Mouse (Mus musculus): ENCODE data around the gene 4930435E12Rik.
"Not testable (repeated sequence)": the region's sequence is repeated elsewhere in the genome, so short reads cannot be mapped to it uniquely, and the experiment has no call there.

4930435E12Rik gene

GRCm38 (mm10) chr16:38828649-38829048 is at the start of gene 4930435E12Rik:
Gene 4930435E12Rik (minus strand): TSS chr16:38828749.
- DNase-seq (ENCODE audit: low spot score in 2 of 2) = no peak

- DNase-seq (ENCODE audit: low spot score in 2 of 2) = no peak
Measured at GRCm38 (mm10) chr16:38874481-38874880, 45.9 kb upstream of the 4930435E12Rik start.

GRCm38 (mm10) chr16:38873231-38873630 is 44.7 kb upstream of the 4930435E12Rik start:
- DNase-seq (ENCODE audit: low spot score in 2 of 2) = no peak

GRCm38 (mm10) chr16:38864358-38864757 is 35.8 kb upstream of the 4930435E12Rik start:
- no peak for DNase-seq (ENCODE audit: low spot score in 2 of 2)

GRCm38 (mm10) chr16:38860548-38860947 is 32.0 kb upstream of the 4930435E12Rik start:
- DNase-seq (ENCODE audit: low spot score in 2 of 2) = no peak

DNA sequence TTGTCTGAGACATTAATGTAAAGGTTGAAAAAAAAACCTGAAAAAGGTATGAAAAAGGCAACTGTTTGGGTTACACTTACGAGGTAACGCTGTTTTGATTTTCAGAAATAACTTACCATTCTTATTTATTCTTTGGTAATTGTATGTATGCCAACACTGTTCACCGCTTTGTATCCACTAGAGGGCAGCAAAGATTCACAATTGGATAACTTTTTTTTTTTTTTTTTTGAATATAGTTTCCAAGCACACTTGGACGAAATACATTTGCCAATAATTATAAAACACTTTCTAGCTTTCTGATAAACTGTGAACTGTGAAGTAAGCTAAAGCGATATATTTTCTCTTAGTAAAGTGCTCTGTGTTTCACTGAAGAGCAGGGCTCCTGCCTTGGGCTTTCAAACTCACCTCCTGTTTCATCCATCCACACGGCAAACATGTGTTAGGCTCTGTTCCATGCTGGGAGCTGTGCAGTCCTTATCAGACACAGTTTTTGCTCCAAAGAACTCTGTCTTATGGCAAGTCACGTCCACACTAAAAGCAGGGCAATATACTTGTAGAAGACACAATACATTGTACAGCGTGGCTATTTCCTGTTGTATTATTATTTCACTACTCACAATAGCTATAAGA is 29.7 kb upstream of the 4930435E12Rik start:
- DNase-seq (ENCODE audit: low spot score in 2 of 2) = peak in 1 of 2 experiments; percentile 23

GRCm38 (mm10) chr16:38812521-38812920 is 16.0 kb downstream of the 4930435E12Rik start:
- peak; percentile 18 to 62 for DNase-seq (ENCODE audit: low spot score in 2 of 2)

DNA sequence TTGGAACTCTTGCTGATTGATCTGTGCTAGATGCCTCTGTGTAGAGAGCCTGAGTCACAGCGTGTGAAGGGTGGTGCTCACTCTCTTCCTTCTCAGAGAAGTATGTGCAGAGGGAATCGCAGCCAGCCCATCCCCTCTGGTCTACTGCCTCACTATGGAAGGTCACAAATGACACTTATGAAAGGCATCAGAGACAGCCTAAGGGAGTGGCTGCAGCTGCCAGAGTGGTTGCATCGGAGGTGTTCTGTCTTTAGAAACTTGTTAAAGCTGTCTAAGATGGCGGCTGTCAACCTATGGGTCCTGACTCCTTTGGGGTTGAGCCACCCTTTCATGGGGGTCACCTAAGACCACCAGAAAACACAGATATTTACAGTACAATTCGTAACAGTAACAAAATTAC is 18.4 kb downstream of the 4930435E12Rik start:
- DNase-seq (ENCODE audit: low spot score in 2 of 2) = no peak

DNA sequence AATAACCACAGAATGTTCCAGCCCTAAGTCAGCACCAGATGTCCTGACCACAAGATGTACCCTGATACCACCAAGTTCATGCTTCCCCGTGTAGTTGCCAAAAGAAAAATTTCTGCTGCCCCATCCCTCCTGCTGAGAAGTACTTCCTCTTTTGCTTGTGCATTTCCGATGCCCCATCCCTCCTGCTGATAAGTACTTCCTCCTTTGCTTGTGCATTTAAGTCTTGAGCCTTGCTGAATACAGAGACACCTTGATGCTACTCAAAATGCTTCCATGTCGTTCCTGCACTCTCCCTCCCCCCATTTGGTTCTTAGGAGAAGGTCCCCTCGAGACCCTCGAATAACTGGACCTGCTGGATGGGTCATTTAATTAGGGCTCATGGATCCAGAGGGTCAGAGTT is 20.8 kb downstream of the 4930435E12Rik start:
- not testable (repeated sequence) for DNase-seq (ENCODE audit: low spot score in 2 of 2)

DNA sequence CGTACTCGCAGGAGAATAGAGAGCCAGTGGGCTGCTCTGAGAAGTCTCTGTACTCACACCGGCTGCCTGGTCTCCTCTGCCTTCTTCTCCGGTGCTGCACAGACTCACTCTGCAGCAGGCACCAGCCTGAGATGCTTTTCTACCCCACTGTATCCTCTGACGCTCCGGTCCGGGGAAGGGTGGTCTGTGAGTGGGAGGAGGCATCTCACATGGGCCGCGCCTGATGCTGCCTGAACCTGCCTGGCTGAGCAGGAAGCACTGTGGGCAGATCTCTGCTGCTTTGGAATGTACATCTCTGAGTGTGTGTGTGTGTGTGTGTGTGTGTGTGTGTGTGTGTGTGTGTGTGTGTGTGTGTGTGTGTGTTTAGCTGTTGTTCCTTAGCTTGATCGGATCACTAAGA is 28.5 kb downstream of the 4930435E12Rik start, which contains the start of gene Upk1b:
Gene Upk1b (minus strand): TSS at position 238 of the 400 bp plus-strand sequence.
- DNase-seq (ENCODE audit: low spot score in 2 of 2) = no peak

- no peak for DNase-seq (ENCODE audit: low spot score in 2 of 2)
Measured at GRCm38 (mm10) chr16:38798957-38799450, 29.5 kb downstream of the 4930435E12Rik start.

DNA sequence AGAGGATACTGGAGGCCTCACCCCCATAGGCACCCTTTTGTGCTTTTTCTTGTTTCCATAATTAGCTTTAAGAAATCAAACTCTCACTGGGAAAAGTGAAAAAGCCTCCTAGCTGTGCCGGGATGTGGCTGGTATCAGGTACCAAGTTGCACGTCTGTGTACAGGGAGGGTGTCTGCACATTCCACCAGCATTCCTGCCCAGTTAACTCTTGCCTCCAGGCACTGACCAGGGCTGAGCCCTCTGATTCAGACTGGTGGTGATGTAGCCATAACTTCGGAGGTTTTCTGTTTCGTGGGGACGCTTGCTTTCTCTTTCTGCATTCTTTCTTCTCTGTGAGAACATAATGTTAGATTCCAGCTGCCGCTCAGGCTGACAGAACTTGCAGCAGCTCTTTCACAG is 35.4 kb downstream of the 4930435E12Rik start:
- DNase-seq (ENCODE audit: low spot score in 2 of 2) = no peak

DNA sequence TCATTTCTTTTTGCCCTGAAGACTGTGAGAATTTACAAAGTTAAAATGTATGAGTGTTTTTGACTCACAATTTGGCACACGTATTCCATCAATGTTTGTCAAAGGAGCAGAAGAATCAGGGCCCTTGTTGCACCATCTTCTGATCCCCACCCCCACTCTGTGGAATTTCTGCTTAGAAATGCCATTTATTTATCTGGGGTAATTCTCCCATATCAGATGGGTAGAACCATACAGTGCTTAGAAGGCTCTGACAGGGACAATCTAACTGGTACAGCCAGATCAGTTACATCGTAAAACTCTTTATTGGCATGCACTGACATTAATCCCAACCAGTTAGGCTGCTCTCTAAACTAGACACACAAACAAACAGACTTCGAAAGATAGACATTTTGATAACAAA is 38.6 kb downstream of the 4930435E12Rik start:
- no peak for DNase-seq (ENCODE audit: low spot score in 2 of 2)

DNA sequence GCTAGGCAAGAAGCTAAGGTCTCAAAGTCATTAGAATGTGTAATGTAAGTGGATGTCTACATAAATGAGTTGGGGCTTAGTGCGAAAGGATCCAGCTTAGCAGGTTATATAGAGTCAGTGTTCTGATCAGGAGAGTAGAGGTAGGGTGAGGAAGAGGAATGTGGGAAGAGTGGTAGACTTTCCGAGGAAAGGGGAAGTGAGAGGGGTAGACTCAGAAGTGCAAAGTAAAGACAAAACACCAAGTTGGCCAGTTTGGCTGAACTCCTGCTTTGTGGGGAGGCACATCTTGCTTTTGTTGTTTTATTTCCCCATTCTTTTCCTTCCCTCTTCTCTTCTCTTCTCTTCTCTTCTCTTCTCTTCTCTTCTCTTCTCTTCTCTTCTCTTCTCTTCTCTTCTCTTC is 39.5 kb downstream of the 4930435E12Rik start:
- DNase-seq (ENCODE audit: low spot score in 2 of 2) = no peak

DNA sequence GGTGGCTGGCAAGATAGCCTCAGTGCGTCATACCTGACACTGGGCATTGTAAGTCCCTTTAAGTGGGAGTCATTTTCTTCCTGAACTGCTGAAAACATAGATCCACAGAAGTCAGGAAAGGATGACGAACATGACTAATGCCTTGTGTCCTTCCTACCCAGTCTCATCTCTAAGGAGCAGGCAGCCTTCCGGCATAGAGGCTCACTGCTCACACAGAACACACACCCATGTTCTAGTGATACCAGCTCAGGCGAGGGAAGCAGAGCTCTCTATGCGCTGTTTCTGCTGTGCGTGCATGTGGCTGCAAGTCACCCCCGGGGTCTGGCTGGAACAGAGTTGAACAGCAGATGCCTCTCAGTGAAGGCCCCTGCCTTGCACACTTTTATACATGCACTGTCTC is 43.2 kb downstream of the 4930435E12Rik start:
- DNase-seq (ENCODE audit: low spot score in 2 of 2) = no peak

DNA sequence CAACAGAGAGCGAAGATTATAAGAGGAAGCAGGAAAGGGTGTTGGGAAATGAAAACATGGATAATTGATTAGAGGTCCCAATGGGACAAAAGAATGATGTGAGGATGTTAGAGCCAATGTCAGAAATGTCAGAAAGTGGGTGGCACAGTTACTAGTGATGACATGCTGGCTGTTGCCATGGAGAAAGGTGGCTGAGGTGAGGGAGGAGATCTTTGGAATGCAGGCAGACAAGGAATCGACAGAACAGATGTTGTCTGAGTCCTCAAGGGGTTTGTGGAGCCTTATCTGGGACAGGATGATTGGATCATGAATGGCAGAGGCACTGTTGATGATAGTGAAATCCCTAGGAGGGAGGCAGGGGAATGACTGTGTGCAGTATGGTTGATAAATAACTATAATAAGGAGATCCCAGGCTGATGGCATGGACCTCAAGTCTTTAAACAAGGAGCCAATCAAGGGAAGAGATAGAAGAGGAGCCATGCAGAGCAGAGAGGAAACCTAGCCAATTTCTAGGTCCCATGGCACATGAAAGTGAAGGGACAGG is 46.0 kb downstream of the 4930435E12Rik start:
- DNase-seq (ENCODE audit: low spot score in 2 of 2) = no peak

DNA sequence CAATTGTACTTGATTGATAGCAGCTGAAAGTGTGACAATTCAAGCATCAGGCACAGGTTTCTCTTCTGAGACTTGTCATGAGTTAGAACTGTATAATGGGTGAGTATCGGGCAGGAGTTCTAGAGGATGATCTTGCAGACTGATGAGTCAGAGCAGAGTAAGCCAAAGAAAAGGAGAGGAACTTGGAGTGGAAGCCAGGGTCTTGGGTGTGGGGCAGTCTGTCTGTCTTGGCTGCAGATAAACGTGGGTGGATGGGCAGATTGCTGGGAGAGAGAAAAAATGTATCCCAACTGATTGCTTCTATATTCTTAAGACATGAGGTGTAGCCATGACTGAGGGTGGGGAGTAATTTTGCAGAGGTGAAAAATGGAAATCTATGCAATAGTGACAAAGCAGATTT is 46.6 kb downstream of the 4930435E12Rik start:
- no peak for DNase-seq (ENCODE audit: low spot score in 2 of 2)

GRCm38 (mm10) chr16:38780960-38781572 is 47.5 kb downstream of the 4930435E12Rik start:
- no peak for DNase-seq (ENCODE audit: low spot score in 2 of 2)

DNA sequence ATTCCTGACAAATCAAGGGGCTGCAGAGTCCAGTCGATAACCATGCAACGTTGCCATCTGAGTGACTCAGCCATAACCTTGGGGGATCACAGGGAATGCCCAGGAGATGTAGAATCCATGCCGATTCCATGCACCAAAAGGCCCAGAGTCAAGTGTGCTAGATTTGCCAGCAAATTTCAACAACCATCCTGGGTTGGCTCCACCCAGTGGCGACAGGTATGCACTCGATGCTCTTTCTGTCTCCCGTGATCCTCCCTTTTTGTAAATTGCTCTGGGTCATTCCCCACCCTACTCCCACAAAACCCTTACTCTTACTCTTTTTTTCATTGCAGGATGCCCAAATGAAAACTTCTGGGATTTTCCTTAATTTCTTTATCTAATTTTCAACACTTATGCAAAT is 52.2 kb downstream of the 4930435E12Rik start:
- DNase-seq (ENCODE audit: low spot score in 2 of 2) = no peak

- DNase-seq (ENCODE audit: low spot score in 2 of 2) = no peak
Measured at GRCm38 (mm10) chr16:38774964-38775746, 53.4 kb downstream of the 4930435E12Rik start.

GRCm38 (mm10) chr16:38772906-38773496 is 55.5 kb downstream of the 4930435E12Rik start:
- no peak for DNase-seq (ENCODE audit: low spot score in 2 of 2)

GRCm38 (mm10) chr16:38771145-38771544 is 57.4 kb downstream of the 4930435E12Rik start:
- no peak for DNase-seq (ENCODE audit: low spot score in 2 of 2)

Measured in thymus, postnatal 10 days (tissue).